Mouse (Mus musculus) bone marrow, adult 2 months (tissue): ENCODE data around the gene Tmem270.

ENCODE experiments used
- CTCF ChIP-seq: fragments of 200-500 bp; IDR thresholded peaks from 2 replicates; pipeline ENCODE4 v1.5.1; 2011; ENCODE audit warnings: low read length, control low read depth; ENCODE audit not compliant: control insufficient read depth, insufficient read depth
- POLR2A ChIP-seq: fragments of 200-500 bp; IDR thresholded peaks from 2 replicates; pipeline ENCODE4 v1.6.1; 2011; ENCODE audit warnings: low read depth, mild to moderate bottlenecking, control low read depth, low read length, borderline replicate concordance; ENCODE audit not compliant: control insufficient read depth

DNA sequence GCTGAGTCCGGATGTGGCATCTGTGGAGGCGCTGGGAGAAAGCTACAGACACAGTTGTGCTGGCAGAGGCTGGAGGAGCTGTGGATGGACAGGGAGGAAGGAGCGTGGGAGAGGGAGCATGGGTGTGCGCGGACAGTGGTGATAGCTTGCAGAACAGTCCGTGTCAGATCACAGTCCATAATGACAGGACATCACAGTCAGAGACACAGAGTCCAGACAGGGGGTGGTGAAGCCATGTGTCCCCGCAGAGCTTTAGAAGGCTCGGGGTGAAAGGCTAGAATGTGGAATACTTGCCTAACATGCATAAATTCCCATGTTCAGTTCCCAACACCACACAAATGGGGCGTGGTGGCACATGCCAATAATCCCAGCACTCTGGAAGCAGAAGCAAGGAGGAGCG, 29.7 kb downstream of the Tmem270 start:
- TF ChIP-seq POLR2A (no peak), CTCF (no peak)
